Mouse (Mus musculus) heart, postnatal 0 days (tissue): ENCODE measurements around the gene Ehbp1l1. TPM values are rescaled to one million over a fixed set of nuclear protein-coding genes. Genes with fewer than 3 reads are reported as not detected.
A peak's percentile ranks its signal among the peaks of the same experiment; 100 is the strongest.
"Not testable (repeated sequence)": the region's sequence is repeated elsewhere in the genome, so short reads cannot be mapped to it uniquely, and the experiment has no call there.

Experiments used
- ATAC-seq: fragments of 200-750 bp; cut with Nextera tagmentation; 2 replicates; pipeline ENCODE4 v1.8.0; 2017; ENCODE audit warnings: low read depth, moderate number of reproducible peaks, moderate library complexity; ENCODE audit not compliant: insufficient read depth
- DNase-seq: peaks from one replicate; pipeline ENCODE4 v3.0.0-alpha.2; 2016; ENCODE audit warnings: low spot score
- H3K27ac ChIP-seq: fragments of 300-500 bp; sonication (generic); 2 replicates; pipeline ENCODE4 v1.5.1; 2014; ENCODE audit warnings: low read depth, mild to moderate bottlenecking
- H3K27me3 ChIP-seq: fragments of 300-500 bp; sonication (generic); 2 replicates; pipeline ENCODE4 v1.6.1; 2014; ENCODE audit warnings: low read length, mixed read lengths; ENCODE audit not compliant: control insufficient read depth, insufficient read depth
- H3K36me3 ChIP-seq: fragments of 300-500 bp; sonication (generic); replicated peaks from 2 replicates; pipeline ENCODE4 v1.6.1; 2014; ENCODE audit warnings: low read length, mixed read lengths; ENCODE audit not compliant: control insufficient read depth, insufficient read depth
- H3K4me1 ChIP-seq: fragments of 300-500 bp; sonication (generic); 2 replicates; pipeline ENCODE4 v1.6.1; 2014; ENCODE audit warnings: antibody characterized with exemption; ENCODE audit not compliant: control insufficient read depth, insufficient read depth
- H3K4me2 ChIP-seq: fragments of 300-500 bp; sonication (generic); 2 replicates; pipeline ENCODE4 v1.6.1; 2014; ENCODE audit warnings: low read depth, mild to moderate bottlenecking, low read length, moderate library complexity
- H3K4me3 ChIP-seq: fragments of 300-500 bp; sonication (generic); 2 replicates; pipeline ENCODE4 v1.5.1; 2014; ENCODE audit warnings: low read depth, low read length
- H3K9ac ChIP-seq: fragments of 300-500 bp; sonication (generic); replicated peaks from 2 replicates; pipeline ENCODE4 v1.6.1; 2014; ENCODE audit warnings: low read depth, low read length, mixed read lengths
- H3K9me3 ChIP-seq: fragments of 300-500 bp; sonication (generic); replicated peaks from 2 replicates; pipeline ENCODE4 v1.6.1; 2016; ENCODE audit warnings: low read length; ENCODE audit not compliant: control insufficient read depth
- CTCF ChIP-seq: IDR thresholded peaks from 2 replicates; pipeline ENCODE4 v1.5.1; 2016; ENCODE audit warnings: antibody characterized with exemption, control low read depth, low read depth
- EP300 ChIP-seq: IDR thresholded peaks from 2 replicates; pipeline ENCODE4 v1.6.1; 2016; ENCODE audit warnings: antibody characterized with exemption, low read depth
- WGBS: fragments of 180-500 bp; shearing (Covaris S2); extraction: QIAGEN DNeasy Blood & Tissue Kit; methylation state at CpG from one replicate; pipeline ENCODE4 v1.1.7; 2014; 5-methylcytosine and 5-hydroxymethylcytosine counted together
- polyA plus RNA-seq: library from polyadenylated mRNA; unstranded; fragments of >200 nt; fragmentation: Nextera tagmentation; extraction: Ambion mirVana; gene quantifications from 2 replicates; pipeline ENCODE4 v1.2.1, GENCODE M21; 2015
- total RNA-seq: library from RNA; depleted of rRNA; stranded (reverse); fragments of >200 nt; gene quantifications from 2 replicates; pipeline ENCODE4 v1.2.3, GENCODE M21; 2014; ENCODE audit warnings: low replicate concordance

Gene Ehbp1l1
- total and polyA plus RNA-seq, 2 experiments from 2014 or later, result 111 to 113 TPM

DNA sequence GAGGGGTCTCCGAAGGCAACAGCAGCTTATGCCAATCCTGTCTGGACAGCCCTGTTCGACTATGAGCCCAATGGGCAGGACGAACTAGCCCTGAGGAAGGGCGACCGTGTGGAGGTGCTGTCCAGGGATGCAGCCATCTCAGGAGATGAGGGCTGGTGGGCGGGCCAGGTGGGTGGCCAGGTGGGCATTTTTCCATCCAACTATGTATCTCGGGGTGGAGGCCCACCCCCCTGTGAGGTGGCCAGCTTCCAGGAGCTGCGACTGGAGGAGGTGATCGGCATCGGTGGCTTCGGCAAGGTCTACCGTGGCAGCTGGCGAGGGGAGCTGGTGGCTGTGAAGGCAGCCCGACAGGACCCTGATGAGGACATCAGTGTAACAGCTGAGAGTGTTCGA, 35.8 kb downstream of the Ehbp1l1 start:
- Histone ChIP-seq H3K4me2 (peak overlapping the region; percentile 95), H3K9me3 (no peaks in the 10 kb centered on the region), H3K4me1 (peaks cover 18% of the 10 kb centered on the region), H3K27me3 (no peaks in the 10 kb centered on the region), H3K4me3 (peak overlapping the region; percentile 82), H3K27ac (peak overlapping the region; percentile 94), H3K9ac (peak overlapping the region; percentile 77), H3K36me3 (peaks cover 44% of the 10 kb centered on the region)
- no peak for DNase-seq
- TF ChIP-seq CTCF, result no peak
- no peak for TF ChIP-seq EP300
- 36% methylated on average over 15 of the region's 15 CpGs for WGBS
- ATAC-seq, result no peak

DNA sequence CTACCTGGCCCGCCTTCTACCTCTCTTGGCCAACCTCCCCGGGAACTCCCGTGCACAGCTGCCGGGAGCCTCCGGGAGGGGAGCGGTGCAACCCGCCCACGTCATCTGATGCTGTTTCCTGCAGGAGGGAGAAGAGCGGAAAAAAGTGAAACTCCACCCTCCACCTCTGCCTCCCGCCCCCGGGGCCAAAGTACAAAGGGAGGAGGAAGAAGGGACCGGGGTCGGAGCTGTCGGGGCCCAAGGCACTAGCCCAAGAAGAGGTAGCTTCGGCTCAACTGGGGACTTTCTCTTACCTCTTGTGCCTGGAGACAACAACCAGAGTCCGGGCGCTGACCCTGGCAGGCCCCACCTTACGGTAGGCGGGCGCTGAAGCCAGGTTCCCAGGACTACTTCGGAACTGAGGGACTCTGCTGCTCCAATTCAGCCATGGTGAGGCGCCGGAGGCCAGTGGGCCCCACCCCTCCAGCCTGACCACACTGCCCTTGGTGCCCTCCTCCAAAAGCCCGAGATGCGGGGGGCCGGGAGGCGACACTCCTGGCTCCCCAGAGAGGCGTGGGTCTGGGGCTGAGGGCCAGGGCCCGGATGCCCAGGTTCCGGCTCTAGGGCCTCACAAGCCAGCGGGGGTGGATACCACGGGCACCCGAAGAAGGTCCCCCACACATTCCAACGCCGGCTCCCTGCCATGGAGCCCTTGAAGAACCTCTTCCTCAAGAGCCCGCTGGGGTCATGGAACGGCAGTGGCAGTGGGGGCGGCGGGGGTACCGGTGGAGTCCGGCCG, 36.4 kb downstream of the Ehbp1l1 start:
- WGBS, result 4% methylated on average over 42 of the region's 42 CpGs
- ATAC-seq (peak; percentile 60), DNase-seq (peak; percentile 94)
- Histone ChIP-seq H3K9ac (peak overlapping the region; percentile 77), H3K4me1 (peaks cover 18% of the 10 kb centered on the region), H3K9me3 (no peaks in the 10 kb centered on the region), H3K27me3 (no peaks in the 10 kb centered on the region), H3K27ac (peak overlapping the region; percentile 94), H3K4me3 (peak overlapping the region; percentile 82), H3K36me3 (peaks cover 44% of the 10 kb centered on the region), H3K4me2 (peak overlapping the region; percentile 95)
- TF ChIP-seq CTCF (peak; percentile 6; the same call in 1 of the 2 replicates), EP300 (0 out of 2 replicates have a peak, but pooled peaks have one; percentile 49)

DNA sequence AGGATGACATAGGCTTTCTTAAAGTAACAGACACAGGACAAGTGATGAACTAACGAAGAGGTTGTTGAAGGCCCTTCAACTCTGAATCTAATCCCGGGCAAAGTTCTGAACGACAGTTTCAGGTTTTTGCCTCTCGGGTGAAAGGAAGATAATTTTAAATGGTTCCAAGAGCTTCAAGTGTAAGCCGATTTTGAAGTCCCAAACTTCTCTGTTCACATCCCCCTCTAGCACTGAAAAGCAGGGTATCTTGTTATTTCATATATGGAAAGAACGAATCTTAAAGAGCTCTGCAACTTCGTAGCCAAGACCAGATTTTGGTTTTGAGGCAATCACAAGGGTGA, 37.1 kb downstream of the Ehbp1l1 start:
- Histone ChIP-seq H3K27ac (peak overlapping the region; percentile 94), H3K4me1 (peaks cover 18% of the 10 kb centered on the region), H3K9me3 (no peaks in the 10 kb centered on the region), H3K9ac (peak overlapping the region; percentile 77), H3K4me2 (peak overlapping the region; percentile 95), H3K4me3 (peak overlapping the region; percentile 82), H3K27me3 (no peaks in the 10 kb centered on the region), H3K36me3 (peaks cover 44% of the 10 kb centered on the region)
- TF ChIP-seq EP300 (no peak), CTCF (no peak)
- ATAC-seq, result no peak
- DNase-seq, result no peak
- under 1% methylated on average over 7 of the region's 7 CpGs for WGBS

DNA sequence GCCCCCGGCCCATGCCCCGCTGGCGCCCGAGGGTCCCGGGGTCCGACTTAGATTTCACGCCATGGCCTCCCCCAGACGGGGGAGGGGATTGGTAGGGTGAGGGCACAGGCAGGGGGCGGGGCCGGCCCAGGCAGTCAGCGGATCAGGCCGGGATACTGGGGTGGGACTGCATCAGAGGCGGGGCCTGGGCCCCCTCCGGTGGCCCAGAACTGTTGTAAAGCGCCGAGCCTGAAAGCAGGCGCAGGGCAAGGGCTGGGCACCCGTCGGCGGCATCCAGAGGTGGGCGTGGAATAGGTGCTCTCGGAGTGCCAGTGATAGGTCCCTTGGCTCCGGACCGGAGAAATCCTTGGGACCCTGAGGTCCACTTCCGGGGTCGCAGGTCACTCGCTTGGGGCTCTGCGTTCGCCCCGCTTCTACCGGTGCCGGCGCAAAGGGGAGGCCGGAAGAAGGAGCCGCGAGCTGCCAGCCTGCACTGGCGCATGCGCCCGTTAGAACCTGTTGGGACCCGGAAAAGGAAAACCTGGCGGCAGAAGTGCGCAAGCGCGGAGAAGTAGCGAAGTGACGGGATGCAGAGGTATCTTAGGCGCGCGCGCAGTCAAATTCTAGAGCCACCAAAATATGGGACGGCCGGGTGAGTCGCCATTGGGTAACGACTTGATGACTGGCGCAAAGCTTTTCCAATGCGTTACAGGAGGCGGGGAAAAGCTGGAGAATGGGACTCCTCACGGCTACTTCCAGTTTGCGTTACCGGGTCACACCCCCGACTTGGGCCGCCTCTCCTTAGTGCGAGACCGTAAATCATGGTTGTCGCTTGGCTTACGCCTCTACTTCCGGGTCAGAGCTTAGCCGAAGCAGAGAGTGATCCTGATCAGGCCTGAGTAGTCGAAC, 37.7 kb downstream of the Ehbp1l1 start, which contains the start of the genes Map3k11 and Pcnx3:
Map3k11 (plus strand) TSS at position 543 of the 888 bp plus-strand sequence.
Pcnx3 (minus strand) TSS at position 709 of the 888 bp plus-strand sequence.
- under 1% methylated on average over 69 of the region's 69 CpGs for WGBS
- TF ChIP-seq EP300 (no peak; the same call in 1 of the 2 replicates), CTCF (no peak; the same call in 1 of the 2 replicates)
- peak; percentile 89 for ATAC-seq

DNA sequence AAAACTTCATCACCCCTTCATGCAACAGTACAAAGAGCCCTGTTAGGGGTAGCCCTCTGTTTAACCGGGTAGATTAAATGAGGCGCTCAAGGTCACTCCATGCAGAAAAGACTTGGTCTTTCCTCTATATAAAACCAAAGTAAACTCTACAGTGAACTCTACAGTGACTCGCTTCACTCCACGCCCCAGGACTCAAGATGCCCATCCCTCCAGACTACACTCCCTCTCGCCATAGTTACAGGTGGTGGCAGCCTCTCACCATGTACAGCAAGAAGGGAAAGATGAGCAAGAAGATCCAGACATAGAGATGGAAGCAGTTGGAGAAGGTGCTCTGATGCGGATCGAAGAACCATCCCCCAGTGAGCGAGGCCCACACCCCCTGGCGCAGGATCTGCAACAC, 38.4 kb downstream of the Ehbp1l1 start:
- Histone ChIP-seq H3K4me3 (peak overlapping the region; percentile 82), H3K27me3 (no peaks in the 10 kb centered on the region), H3K4me2 (peak overlapping the region; percentile 95), H3K4me1 (peaks cover 10% of the 10 kb centered on the region), H3K9ac (peak overlapping the region; percentile 75), H3K9me3 (no peaks in the 10 kb centered on the region), H3K27ac (peak overlapping the region; percentile 94; the same call in 1 of the 2 replicates), H3K36me3 (peaks cover 46% of the 10 kb centered on the region)
- ATAC-seq (no peak), DNase-seq (no peak)
- TF ChIP-seq CTCF (no peak), EP300 (no peak)
- 17% methylated on average over 9 of the region's 9 CpGs for WGBS

More for the DNA sequence above, 37.7 kb downstream of the Ehbp1l1 start, which contains the start of the genes Map3k11 and Pcnx3:
- Histone ChIP-seq H3K9ac (peak within 1 kb of the TSS; percentile 77), H3K4me2 (peak within 1 kb of the TSS; percentile 95), H3K27me3 (no peaks in the 10 kb centered on the region), H3K9me3 (no peaks in the 10 kb centered on the region), H3K4me3 (peak within 1 kb of the TSS; percentile 82), H3K36me3 (peaks cover 44% of the 10 kb centered on the region), H3K4me1 (peaks cover 13% of the 10 kb centered on the region), H3K27ac (peak within 1 kb of the TSS; percentile 94)
- DNase-seq, result peak; percentile 100

DNA sequence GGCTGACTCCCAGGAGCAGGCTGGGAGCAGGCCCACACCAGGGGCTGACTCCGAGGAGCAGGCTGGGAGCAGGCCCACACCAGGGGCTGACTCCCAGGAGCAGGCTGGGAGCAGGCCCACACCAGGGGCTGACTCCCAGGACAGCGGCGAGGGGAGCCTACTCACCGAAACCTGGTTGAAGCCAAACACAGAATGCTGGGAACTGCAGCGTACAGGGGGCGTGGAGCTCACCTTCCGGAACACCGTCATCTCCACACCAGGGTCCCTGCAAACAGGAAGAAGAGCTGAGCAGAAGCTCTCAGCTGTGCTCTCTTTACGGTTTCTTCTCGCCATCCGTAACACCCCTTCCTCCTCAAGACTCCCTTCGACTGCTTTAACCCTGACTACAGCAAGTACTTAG, 39.2 kb downstream of the Ehbp1l1 start:
- H3K9ac ChIP-seq, H3K9me3 ChIP-seq, H3K4me2 ChIP-seq: not testable (repeated sequence)

More for the DNA sequence above, 39.2 kb downstream of the Ehbp1l1 start:
- not testable (repeated sequence) for H3K27me3 ChIP-seq, H3K27ac ChIP-seq, DNase-seq, H3K4me3 ChIP-seq, ATAC-seq
- peaks cover 10% of the 10 kb centered on the region for H3K4me1 ChIP-seq
- 90% methylated on average over 12 of the region's 12 CpGs for WGBS
- H3K36me3 ChIP-seq, result peaks cover 54% of the 10 kb centered on the region
